Mouse (Mus musculus) brown adipose tissue, adult 24 weeks (tissue): ENCODE measurements around the gene Tnfrsf12a. TPM values are rescaled to one million over a fixed set of nuclear protein-coding genes. Genes with fewer than 3 reads are reported as not detected.

Source experiments
- H3K27ac ChIP-seq: fragments of 200-500 bp; replicated peaks from 2 replicates; pipeline ENCODE4 v1.5.1; 2012; ENCODE audit warnings: low read depth, mild to moderate bottlenecking, low read length
- H3K4me1 ChIP-seq: fragments of 200-500 bp; 2 replicates; pipeline ENCODE4 v1.6.1; 2012; ENCODE audit warnings: low read length, mixed read lengths; ENCODE audit not compliant: control insufficient read depth, insufficient read depth, insufficient read length
- H3K4me3 ChIP-seq: fragments of 200-500 bp; 2 replicates; pipeline ENCODE4 v1.5.1; 2012; ENCODE audit warnings: low read depth, mild to moderate bottlenecking, low read length, moderate library complexity; ENCODE audit not compliant: insufficient read depth
- polyA plus RNA-seq: library from polyadenylated mRNA; stranded (reverse); fragments of >200 nt; gene quantifications from 2 replicates; pipeline ENCODE4 v1.2.4, GENCODE M21; 2012; ENCODE audit not compliant: missing spikeins, insufficient read depth, insufficient read length

Tnfrsf12a gene
- polyA plus RNA-seq: 20.5 and 40.5 TPM in 2 replicates

DNA sequence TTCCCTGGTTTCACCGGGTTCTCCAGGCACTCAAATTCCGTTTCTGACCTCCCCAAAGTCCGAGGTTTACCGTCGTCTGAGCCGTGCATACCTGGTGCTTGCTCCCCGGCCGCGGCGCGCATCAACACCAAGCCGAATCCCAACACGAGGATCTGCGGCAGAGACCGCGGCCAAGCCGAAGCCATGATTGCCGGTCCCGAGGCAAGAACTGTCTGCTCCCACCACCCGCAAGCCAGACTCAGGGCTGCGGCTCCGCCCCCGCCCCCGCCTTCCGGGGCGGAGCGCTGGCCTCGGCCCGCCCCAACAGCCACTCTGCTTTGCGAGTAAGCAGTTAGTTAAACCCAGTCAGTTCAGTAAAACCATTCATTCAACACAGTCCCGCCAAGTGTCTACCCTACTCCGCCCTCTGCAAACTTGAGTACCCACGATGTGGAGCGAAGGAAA lies at the start of gene Tnfrsf12a:
Gene Tnfrsf12a, minus strand, starts transcription at position 233 of the 444 bp plus-strand sequence.
- Histone ChIP-seq H3K27ac (peak within 1 kb of the TSS; percentile 85), H3K4me1 (peaks cover 6% of the 10 kb centered on the region; the same call in 1 of the 2 replicates), H3K4me3 (peak within 1 kb of the TSS; percentile 81)

DNA sequence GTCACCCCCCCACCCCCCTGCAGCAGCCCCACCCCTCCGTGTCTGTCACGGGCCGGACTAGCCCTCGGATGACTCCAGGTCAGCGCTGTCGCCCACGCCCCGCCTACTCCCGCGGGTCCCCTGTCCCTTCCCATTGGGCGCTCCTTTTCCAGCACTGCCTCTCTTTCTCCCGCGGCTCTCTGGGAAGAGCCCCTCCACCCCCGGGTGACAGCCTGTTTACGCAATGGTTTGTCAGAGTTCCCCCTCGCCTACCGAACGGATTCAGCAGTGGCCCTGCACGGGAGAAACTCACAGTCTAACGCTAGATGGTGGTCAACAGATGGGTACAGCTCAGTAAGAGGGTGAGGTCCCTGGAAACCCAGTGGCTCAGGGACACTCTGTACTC lies 49.5 kb upstream of the Tnfrsf12a start:
- 0 out of 2 replicates have a peak overlapping the region, but pooled peaks have one; percentile 9 for H3K27ac ChIP-seq
- H3K4me1 ChIP-seq: no peaks in the 10 kb centered on the region; the same call in 1 of the 2 replicates
- peak overlapping the region; percentile 72 for H3K4me3 ChIP-seq

DNA sequence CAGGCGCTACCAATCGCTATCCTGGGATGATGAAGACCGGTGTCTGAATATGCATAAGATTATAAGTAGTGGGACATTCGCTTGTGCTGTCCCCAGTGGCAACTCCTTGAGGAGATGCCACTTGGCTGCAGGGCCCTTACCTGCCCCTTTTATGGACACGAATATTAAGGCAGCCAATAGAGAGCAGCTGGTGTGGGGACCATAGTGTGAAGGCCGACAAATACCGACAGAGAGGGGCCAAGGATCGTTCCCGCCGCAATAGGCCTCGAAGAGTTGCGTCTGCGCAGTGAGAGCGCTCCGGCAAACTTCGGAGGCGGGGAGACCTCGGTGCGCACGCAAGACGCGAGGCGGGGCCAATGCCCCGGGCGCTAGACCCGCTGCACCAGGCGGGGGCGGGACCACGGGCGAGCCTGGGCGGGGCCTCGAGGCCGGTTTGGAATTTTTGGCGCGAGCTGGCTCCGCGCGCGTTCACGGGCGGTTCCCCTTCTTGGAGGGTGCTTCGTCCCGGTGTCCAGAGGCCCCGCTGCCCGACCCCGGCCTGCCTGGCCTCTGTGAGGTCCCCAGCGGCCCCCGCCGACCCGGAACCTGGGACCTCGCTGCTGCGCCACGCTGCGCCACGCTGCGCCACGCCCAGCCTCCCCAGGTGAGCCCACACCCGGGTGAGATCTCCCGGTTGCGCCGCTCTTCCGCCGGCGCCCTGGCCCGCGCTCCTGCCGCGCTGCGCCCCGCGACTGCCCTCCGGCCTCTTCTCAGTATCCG lies 48.9 kb upstream of the Tnfrsf12a start, which contains the start of gene Pkmyt1:
Gene Pkmyt1, plus strand, starts transcription at position 338 of the 759 bp plus-strand sequence.
- H3K27ac ChIP-seq: peak within 1 kb of the TSS; percentile 42
- H3K4me1 ChIP-seq: no peaks in the 10 kb centered on the region; the same call in 1 of the 2 replicates
- peak within 1 kb of the TSS; percentile 72 for H3K4me3 ChIP-seq

DNA sequence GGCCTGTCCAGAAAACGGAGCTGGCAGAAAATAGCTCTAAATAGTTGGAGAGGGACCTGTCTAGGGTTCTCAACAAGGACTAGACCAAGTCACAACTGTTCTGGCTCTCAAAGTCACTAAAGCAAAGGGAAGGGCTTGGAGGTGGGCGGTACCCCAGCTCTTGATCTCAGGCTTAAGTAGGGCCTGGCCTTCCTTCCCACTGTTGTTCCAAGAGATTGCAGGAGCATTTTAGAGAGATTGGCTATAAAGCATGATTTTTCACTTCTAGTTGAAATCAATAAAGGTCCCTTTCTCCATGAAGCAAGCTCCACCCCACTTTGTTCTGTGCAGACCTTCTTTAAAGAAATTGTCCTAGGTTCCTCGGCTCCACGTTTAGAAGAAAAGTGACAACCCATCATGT lies 48.2 kb upstream of the Tnfrsf12a start:
- Histone ChIP-seq H3K4me3 (peak overlapping the region; percentile 64), H3K4me1 (no peaks in the 10 kb centered on the region), H3K27ac (no peak overlapping the region)

DNA sequence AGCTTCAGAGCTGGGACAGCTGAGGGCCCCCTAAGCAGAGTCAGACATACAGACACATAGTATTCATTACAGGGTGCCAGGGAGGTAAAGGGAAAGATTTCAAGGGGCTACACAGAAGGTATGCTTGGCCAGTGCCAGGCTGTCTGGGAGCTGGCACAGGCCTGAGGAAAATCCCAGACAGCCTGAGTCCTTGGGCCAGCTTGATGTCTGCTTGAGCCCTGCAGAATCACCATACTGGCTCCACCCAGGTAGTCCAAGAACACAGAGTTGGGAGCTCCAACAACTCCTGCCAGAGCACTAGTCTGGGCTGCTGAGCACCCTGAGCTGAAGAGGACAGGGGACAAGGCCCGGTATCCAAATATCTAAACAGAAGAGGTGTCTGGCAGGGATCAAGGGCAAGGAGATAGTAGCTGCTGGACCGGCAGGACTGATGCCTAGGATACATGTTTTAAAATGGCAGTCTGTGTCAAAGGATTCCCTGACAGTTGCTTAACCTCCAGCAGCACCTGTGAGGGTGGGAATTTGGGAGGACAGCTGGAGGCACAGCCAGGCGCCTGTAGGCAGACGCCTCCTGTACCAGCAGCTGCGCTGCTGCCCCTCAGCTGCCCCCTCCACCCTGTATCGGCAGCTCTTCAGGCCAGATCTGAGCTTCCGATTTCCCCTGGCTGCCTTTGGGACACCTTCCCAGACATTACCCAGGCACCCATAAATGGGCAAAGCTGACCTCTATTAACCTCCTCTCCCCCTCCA lies 45.3 kb upstream of the Tnfrsf12a start, which contains the start of gene 1520401A03Rik:
Gene 1520401A03Rik, minus strand, starts transcription at position 408 of the 750 bp plus-strand sequence.
- no peaks in the 10 kb centered on the region for H3K4me1 ChIP-seq

DNA sequence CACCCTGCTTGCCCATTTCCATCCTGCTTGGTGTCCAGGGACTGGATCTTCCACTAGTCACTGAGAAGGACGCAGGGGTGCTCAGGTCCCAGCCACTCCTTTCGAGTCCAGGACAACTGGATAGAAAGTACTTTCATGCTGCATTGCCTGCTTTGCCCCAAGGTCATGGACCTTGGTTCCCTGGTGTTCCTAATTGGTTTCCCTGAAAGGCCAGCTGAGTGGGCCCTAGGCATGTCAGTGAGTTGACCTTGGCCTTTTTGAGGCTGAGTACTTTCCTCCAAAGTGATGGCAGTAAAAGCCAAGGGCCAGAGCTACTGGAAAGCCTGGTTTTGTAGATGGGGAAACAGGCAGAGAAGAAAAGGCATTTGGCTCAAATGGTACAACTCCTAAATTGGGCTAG lies 44.6 kb upstream of the Tnfrsf12a start:
- H3K27ac ChIP-seq: no peak overlapping the region
- H3K4me3 ChIP-seq: no peak overlapping the region
- H3K4me1 ChIP-seq: no peaks in the 10 kb centered on the region

More for the DNA sequence above, 45.3 kb upstream of the Tnfrsf12a start, which contains the start of gene 1520401A03Rik:
- H3K27ac ChIP-seq: no peak within 1 kb of the TSS
- H3K4me3 ChIP-seq: no peak within 1 kb of the TSS

DNA sequence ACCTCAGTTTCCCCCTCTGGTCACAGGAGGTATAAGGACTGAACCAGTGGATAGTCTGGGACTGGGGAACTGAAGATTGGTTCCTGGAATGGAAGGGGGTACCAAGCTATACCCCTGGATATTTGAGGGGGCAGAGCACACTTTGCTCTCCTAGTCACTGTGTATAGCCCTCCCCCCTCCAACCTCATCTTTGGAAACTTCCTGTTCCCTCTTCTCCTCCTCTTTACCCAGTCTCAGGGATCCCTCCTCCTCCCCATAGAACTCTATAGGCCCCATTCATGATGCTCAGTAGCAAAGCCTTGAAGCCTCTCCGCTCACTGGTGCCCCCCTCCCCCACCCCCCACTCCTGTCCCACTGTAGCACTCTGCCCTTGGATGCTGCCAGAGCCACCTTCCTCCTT lies 42.2 kb upstream of the Tnfrsf12a start:
- Histone ChIP-seq H3K27ac (no peak overlapping the region), H3K4me3 (no peak overlapping the region), H3K4me1 (no peaks in the 10 kb centered on the region)

DNA sequence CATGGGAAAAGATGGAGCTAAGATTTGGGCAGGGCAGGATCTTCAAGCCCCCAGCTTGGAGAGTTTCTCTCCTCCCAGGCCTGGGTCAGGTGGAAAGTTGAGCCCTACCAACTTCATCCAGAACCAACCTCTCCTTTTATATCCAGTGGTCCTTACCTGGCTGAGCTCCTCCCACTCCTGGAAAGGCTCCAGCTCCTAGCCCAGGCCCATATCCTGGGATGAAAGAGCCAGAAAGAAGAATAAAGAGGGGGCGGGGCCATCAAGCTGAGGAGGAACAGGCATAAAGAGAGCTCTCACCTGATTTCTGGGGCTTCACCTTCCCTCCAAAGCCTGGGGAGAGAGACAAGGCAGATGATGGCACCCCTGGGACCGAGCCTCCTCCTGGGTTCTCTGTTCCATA lies 39.7 kb upstream of the Tnfrsf12a start:
- H3K27ac ChIP-seq: no peak overlapping the region
- H3K4me1 ChIP-seq: no peaks in the 10 kb centered on the region
- no peak overlapping the region for H3K4me3 ChIP-seq

DNA sequence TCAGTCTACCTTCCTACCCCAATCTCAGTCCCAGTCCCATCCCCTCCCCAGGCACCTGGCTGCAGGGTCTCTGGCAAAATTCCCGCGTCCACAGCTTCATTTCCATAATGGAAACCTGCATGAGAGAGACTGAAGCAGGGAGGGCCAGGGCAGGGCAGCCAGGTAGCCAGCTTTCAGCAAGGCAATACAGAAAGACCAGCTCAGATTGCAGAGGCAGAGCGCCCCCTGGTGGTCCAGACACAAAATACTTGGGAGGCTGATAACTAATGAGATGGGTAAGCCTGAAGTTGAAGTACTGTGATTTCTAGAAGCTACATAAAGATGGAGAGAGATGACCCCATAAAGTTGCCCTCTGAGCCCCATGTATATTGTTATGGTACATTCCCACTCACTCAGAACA lies 28.9 kb upstream of the Tnfrsf12a start:
- H3K4me3 ChIP-seq: no peak overlapping the region
- H3K27ac ChIP-seq: no peak overlapping the region
- H3K4me1 ChIP-seq: no peaks in the 10 kb centered on the region

DNA sequence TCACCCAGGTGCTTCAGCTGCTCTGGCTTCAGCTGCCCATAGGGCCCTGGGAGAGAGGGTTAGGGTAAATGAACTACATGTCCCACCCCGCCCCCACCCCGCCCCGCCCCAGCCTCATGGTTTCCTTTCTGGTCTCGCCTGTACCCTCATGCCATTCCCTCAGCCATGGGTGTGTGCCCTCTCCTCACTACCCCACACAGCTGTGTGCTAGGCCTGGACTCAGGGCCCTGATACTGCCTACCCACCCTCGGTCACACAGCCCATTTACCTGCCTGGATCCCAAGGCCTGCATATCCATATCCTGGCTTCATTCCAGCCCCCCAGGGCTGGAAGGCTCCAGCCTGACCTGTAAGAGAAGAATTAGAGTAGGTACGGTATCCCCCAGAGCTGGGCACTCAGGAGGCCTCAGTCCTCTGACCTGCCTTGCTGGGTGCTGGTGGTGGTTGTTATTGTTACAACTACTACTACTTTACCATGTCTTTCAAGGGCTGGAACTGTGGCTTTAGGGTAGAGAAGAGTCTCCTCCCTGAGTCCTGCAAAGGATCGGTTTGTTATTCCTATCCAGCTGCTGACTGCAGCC lies 28.3 kb upstream of the Tnfrsf12a start:
- H3K4me3 ChIP-seq: no peak overlapping the region
- no peaks in the 10 kb centered on the region for H3K4me1 ChIP-seq
- no peak overlapping the region for H3K27ac ChIP-seq

DNA sequence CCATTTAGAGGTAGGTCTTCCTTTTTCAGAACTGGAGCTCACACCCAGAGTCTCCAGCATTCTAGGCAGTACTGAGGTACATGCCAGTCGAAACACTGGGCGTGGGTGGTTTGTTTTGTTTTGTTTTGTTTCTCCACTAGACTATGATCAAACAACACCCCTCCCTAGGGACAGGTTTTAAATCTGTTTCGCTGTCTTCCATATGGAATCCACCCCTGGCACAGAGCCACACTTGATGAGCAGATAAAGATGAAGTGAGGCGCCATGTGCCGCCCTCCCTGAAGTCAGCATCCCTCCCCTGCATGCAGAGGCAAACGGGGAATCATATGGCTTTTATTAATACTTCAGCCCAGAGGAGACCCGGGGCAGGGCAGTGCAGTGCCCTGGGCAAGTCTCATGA lies 27.5 kb upstream of the Tnfrsf12a start:
- Histone ChIP-seq H3K4me1 (no peaks in the 10 kb centered on the region), H3K27ac (no peak overlapping the region), H3K4me3 (no peak overlapping the region)

DNA sequence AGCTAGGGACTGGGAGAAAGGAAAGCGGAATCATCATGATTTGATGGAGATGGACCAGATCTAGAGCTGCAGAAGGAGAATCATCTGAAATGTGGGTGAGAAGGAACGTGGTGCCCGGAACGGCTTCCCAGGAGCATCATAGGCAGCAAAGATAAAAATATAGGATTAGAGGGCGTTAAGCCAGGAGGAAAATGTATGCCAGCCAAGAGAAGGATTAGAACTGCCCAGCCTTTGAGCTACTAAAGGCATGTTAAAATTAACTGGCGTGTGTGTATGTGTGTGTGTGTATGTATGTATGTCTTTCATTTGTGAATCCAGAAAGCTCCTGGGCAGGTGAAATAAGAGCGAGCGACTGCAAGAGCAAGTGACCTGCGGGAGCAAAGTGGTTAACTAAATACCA lies 26.0 kb upstream of the Tnfrsf12a start:
- no peak overlapping the region for H3K4me3 ChIP-seq
- H3K4me1 ChIP-seq: no peaks in the 10 kb centered on the region
- no peak overlapping the region for H3K27ac ChIP-seq

DNA sequence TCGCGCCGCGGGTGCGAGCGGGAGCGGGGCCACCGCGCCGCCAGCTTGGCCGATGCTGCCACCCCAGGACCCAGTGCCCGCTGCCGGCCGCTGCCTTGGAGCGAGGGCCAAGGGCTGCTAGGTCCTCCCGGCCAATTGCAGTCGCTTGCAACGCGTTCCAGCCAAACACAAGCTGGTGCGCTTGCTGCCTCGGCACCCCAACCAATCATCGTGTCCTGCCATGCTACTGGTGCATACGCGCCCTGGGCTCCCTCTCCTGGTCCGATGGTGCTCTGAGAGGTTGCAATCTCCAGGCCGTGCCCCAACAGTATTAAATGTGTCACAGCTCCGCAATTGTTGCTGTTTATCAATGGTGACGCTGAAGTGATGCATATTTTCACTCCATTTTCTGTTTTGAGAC lies 22.8 kb upstream of the Tnfrsf12a start:
- H3K4me3 ChIP-seq: peak overlapping the region; percentile 67
- no peaks in the 10 kb centered on the region for H3K4me1 ChIP-seq
- H3K27ac ChIP-seq: no peak overlapping the region

DNA sequence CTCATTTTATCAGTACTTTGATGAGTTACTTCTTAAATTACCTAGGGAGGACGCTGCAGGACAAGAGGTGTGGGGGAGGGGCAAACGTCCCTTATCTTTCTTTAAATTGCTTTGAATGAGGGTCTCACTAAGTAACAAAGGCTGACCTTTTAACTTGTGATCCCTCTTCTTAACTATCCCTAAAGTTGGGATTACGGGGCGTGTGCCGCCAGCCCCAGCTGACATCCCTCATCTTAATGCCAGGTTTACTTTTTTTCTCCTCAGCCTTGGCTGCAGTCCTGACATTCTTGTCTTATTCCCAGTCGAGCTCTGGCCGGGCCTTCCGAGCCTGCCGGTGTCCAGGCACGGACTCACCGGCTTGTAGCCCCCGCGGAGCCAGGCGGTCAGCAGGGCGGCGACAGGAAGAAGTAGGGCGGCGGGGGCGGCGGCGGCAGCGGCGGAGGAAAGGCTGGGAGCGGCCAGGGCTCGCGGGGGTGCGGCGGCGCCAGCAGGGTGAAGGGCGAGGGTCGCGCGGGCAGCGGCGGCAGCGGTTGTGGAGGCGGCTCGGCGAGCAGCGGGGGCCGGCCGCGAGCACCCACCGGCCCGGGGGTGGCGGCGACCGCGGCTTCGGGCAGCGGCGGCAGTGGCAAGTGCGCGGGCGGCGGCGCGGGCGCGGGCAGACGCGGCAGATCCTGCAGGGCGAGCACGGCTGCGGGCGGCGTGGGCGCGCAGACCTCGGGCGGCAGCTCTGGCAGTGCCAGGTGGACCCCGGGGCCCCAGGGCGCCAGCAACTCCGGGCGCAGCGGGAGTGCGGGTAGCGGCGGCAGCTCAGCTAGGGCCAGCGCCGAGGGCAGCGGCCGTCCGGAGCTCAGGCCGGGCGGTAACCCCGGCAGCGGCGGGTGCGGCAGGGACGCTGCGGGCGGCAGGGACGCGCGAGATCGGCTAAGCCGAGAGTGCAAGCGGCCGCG lies 22.1 kb upstream of the Tnfrsf12a start:
- Histone ChIP-seq H3K4me1 (no peaks in the 10 kb centered on the region), H3K27ac (no peak overlapping the region), H3K4me3 (peak overlapping the region; percentile 67)
